Mouse (Mus musculus) olfactory bulb, adult 2 months (tissue): ENCODE results near the gene Ptprq. TPM values are rescaled to one million over a fixed set of nuclear protein-coding genes. Genes with fewer than 3 reads are reported as not detected.

ENCODE experiments used
- H3K27ac ChIP-seq: fragments of 200-500 bp; 2 replicates; pipeline ENCODE4 v1.5.1; 2012; ENCODE audit warnings: low read depth, low read length; ENCODE audit not compliant: insufficient read depth
- H3K4me1 ChIP-seq: fragments of 200-500 bp; 2 replicates; pipeline ENCODE4 v1.6.1; 2012; ENCODE audit warnings: low read length; ENCODE audit not compliant: control insufficient read depth, insufficient read depth
- H3K4me3 ChIP-seq: fragments of 200-500 bp; 2 replicates; pipeline ENCODE4 v1.5.1; 2012; ENCODE audit warnings: mild to moderate bottlenecking, low read depth, low read length, moderate library complexity; ENCODE audit not compliant: insufficient read depth
- CTCF ChIP-seq: fragments of 200-500 bp; IDR thresholded peaks from 2 replicates; pipeline ENCODE4 v1.5.1; 2012; ENCODE audit warnings: low read depth, mild to moderate bottlenecking, low read length, moderate library complexity; ENCODE audit not compliant: insufficient read depth
- POLR2A ChIP-seq: fragments of 200-500 bp; IDR thresholded peaks from 2 replicates; pipeline ENCODE4 v1.6.1; 2012; ENCODE audit warnings: mild to moderate bottlenecking, low read depth, low read length, moderate library complexity; ENCODE audit not compliant: insufficient read depth
- WGBS: fragments of 180-500 bp; shearing (Covaris S2); methylation state at CpG from one replicate; pipeline ENCODE4 v1.1.7; 2018; 5-methylcytosine and 5-hydroxymethylcytosine counted together
- polyA plus RNA-seq: library from polyadenylated mRNA; stranded (reverse); fragments of >200 nt; gene quantifications from 2 replicates; pipeline ENCODE4 v1.2.4, GENCODE M21; 2012; ENCODE audit warnings: low replicate concordance; ENCODE audit not compliant: missing spikeins, insufficient read depth, insufficient read length

The Ptprq gene
- polyA plus RNA-seq, 1 experiment: not detected

DNA sequence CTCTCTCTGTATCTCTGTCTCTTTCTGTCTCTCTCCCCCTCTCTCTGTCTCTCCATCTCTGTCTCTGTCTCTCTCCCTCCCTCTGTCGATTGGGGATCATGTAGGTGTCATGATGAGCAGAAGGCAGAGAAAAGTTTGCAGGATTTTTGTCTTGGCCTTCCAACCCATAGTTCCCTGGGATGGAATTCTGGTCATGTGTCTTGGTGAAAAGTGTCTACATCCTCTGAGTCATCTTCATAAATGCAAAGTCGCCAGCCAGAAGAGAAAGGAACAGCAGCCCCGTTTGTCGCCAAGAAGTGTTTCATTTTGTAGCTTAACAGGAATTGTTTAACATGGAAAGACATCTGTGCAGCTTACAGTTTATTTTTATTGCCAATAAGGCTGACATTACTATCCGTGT is 136.5 kb downstream of the Ptprq start:
- Histone ChIP-seq H3K27ac (no peak overlapping the region), H3K4me3 (no peak overlapping the region), H3K4me1 (no peaks in the 10 kb centered on the region)
- TF ChIP-seq CTCF: no peak
- no peak for TF ChIP-seq POLR2A
- WGBS: 82% methylated on average over 5 of the region's 5 CpGs

DNA sequence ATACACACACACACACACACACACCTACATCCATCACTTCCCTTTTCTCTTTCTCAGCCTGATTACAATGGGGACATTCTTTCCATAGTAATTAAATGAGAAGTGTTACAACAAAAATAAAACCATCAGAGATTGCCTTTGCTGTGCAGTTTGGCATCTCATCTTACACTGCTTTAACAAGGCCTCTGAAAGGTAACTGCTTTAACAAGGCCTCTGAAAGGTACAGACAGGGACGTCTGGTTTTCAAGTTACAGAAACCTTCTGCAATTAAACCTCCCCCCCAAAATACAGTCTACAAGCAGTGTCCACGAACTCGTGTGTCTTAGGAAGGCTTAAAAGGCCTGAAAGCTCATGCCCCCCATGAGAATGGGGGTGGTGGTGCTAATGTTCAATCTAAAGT is 150.8 kb downstream of the Ptprq start:
- WGBS: 50% methylated on average over 3 of the region's 3 CpGs
- Histone ChIP-seq H3K4me3 (no peak overlapping the region), H3K4me1 (no peaks in the 10 kb centered on the region), H3K27ac (no peak overlapping the region)
- no peak for TF ChIP-seq POLR2A

DNA sequence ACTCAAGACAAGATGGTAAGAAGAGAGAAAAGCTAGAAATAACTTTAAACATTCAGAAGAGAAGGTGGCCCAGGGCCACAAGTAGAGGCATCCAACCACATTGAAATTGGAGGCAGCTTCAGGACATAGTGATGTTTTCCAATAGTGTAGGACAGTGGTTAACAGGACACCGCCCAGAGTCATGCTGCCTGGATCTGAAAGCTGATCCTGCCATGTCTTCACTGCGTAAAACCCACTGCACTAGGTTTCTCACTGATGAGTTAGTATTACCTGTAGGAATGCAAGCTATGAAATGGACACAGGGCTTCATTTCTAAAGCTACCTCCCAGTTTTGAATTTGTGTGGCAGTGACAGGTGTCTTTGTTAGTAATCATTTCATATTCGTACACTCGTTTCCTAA is 151.6 kb downstream of the Ptprq start:
- WGBS: 90% methylated on average over 4 of the region's 4 CpGs
- Histone ChIP-seq H3K27ac (no peak overlapping the region), H3K4me3 (no peak overlapping the region), H3K4me1 (no peaks in the 10 kb centered on the region)
- TF ChIP-seq POLR2A: no peak
- no peak for TF ChIP-seq CTCF

DNA sequence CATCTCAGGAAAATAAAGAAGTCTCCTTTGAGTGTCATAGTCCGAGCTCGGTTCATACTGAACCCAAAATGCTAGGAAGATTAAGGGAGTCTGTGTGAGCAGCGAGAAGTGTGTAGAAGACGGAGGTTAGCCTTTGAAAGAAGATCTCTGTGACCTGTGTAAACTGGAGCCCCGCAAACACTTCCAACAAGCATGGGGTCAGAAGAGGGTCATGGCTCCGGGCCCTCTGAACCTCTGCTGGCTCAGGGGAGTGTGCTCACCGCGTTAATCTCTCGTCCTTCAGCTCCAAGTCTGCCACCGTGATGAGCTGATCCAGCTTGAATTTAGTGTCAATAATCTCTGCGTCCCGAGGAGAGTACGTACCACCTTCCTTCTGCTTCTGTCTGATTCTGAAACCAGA is 157.0 kb downstream of the Ptprq start:
- Histone ChIP-seq H3K4me3 (no peak overlapping the region), H3K4me1 (no peaks in the 10 kb centered on the region), H3K27ac (no peak overlapping the region)
- TF ChIP-seq POLR2A (no peak), CTCF (no peak)
- WGBS: 58% methylated on average over 13 of the region's 13 CpGs

DNA sequence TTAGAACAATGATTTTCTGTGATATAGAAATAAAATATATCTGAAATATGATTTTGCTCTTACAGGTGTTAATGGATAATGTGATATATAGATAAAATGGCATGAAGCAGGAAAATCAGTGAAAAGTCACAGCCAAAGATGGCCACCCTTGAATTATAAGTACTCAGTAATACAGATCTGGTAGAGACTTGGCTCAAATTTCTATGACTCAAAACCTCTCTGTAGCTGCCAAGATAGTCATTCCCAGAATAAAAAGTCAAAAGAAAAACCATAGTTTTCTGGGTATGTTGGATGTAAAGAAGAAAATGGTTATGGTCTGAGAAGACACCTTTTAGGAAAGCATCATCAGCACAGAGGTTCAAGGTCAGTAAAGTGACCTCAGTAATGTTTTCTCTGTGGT is 159.0 kb downstream of the Ptprq start:
- TF ChIP-seq CTCF (no peak), POLR2A (no peak)
- Histone ChIP-seq H3K4me1 (no peaks in the 10 kb centered on the region), H3K27ac (no peak overlapping the region), H3K4me3 (no peak overlapping the region)

DNA sequence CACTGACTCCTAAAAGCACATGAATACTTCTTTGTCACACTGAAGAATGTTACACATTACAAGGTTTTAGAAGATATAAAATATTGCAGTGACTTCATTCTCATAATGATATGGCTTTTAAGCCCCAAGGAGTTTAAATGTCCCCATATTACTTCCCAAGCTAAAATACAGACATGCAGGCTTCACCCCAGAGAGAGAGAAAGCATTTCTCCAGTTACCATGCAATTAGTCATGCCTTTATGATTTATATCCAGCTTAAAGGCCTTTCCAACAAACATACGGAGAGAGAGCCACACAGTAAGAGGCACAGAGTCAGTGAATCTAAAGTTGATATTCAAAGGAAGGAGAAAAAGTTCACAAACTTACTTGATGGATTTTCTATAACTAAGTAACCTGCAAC is 176.8 kb downstream of the Ptprq start:
- H3K27ac ChIP-seq: no peak overlapping the region
- 67% methylated on average over 1 of the region's 1 CpGs for WGBS
- TF ChIP-seq CTCF: no peak
- TF ChIP-seq POLR2A: no peak
- H3K4me1 ChIP-seq: no peaks in the 10 kb centered on the region
- no peak overlapping the region for H3K4me3 ChIP-seq

DNA sequence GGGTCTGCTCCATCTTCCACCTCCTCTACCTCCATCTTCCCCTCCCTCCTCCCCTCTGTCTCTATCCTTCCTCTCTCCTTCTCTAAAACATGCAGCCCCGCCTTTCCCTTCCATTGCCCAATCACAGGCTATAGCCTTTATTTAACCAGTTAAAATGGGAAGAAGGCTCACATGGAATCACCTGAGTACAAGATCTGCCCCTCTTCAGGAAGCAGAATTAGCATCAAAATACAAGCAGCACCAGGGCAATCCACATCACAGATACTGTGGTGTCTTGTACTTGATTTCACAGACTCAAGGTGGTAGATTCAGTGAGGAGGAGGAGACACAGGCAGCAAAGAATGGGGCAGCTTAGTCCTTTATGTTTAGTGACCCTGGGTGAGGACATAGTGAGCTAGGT is 191.1 kb downstream of the Ptprq start:
- no peak overlapping the region for H3K4me3 ChIP-seq
- TF ChIP-seq CTCF: no peak
- TF ChIP-seq POLR2A: no peak
- no peaks in the 10 kb centered on the region for H3K4me1 ChIP-seq
- H3K27ac ChIP-seq: no peak overlapping the region
- 73% methylated on average over 1 of the region's 1 CpGs for WGBS

DNA sequence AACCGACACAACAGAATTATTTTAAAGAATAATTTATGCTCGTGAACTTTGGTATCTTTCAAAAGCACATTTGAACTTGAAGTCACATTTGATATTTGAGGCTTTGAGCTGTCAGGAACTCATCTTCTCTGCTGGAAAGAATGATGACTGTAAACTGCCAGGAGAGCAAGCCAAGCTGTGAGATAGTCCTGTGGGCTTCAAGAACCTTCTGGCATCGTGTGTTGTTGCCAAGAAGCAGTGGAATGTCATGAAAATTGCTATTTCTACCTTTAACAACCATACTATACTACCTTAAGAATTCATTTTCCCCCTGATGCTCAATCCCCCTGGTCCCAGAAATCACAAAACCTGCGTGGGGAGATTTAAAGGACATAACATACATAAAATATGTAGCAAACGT is 200.6 kb downstream of the Ptprq start:
- Histone ChIP-seq H3K4me1 (no peaks in the 10 kb centered on the region), H3K4me3 (no peak overlapping the region), H3K27ac (no peak overlapping the region)
- TF ChIP-seq CTCF (no peak), POLR2A (no peak)
- 82% methylated on average over 5 of the region's 5 CpGs for WGBS

DNA sequence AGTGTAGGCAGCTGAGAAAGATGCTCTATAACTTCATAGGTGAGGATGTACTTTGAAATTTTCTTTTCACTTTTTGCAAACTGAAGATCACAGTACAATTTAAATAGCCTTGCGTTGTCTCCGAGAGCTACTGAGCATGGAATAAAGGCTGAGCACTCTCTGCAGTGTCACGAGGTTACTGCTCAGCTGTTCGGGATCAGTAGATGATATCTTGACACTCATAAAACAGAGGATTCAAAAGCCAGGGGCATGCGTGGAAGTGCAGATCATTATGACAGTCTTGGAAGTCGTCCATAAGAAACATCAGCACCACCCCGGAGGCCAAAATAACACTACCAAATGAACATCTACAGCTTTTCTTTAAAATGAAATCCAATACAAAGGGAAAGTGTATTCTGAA is 203.2 kb downstream of the Ptprq start:
- Histone ChIP-seq H3K4me1 (no peaks in the 10 kb centered on the region), H3K27ac (no peak overlapping the region), H3K4me3 (no peak overlapping the region)
- no peak for TF ChIP-seq CTCF
- TF ChIP-seq POLR2A: no peak
- 85% methylated on average over 7 of the region's 7 CpGs for WGBS

DNA sequence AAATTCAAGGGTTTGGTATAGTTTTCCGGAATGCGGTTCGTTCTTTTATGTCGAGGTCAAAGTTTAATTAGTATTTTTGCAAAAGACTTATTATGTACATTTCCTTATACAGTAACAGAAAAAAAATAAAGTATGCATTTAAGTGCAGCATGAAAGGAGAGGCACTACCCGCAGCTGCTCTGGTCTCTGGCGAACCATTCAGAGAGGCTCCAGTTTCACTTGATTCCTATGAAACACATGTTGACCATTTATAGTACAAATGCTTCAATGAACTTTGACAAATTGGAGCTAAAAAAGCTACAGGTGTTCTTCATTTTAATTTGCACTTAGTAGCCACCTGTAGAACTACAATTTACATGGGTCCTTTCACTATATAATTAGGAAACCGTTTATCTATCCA is 205.1 kb downstream of the Ptprq start:
- H3K27ac ChIP-seq: no peak overlapping the region
- WGBS: 72% methylated on average over 7 of the region's 7 CpGs
- no peak overlapping the region for H3K4me3 ChIP-seq
- no peak for TF ChIP-seq POLR2A
- no peaks in the 10 kb centered on the region for H3K4me1 ChIP-seq

DNA sequence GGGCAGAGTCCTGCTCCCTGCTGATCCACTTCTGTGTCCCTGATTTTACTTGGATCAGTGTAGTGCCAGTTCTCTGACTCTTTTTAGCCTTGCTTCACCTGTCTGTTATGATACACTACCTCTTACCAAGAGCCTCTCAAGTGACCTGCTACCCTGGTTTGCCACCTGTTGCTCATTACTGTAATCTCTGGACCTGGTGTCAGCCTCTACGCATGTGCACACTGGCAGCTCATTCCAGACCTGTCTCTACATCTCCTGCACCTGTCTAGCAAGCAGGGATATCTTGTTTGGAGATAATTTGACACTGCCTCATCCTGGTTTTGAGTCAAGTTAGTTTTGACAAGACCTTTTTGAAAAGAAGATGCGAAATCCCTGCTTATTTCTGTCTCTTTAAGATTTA is 213.5 kb downstream of the Ptprq start:
- TF ChIP-seq POLR2A (no peak), CTCF (no peak)
- no peaks in the 10 kb centered on the region for H3K4me1 ChIP-seq
- no peak overlapping the region for H3K4me3 ChIP-seq
- WGBS: 94% methylated on average over 2 of the region's 2 CpGs
- no peak overlapping the region for H3K27ac ChIP-seq
